Mouse (Mus musculus): ENCODE measurements around the gene Rad51b. TPM values are rescaled to one million over a fixed set of nuclear protein-coding genes. Genes with fewer than 3 reads are reported as not detected.

Gene Rad51b
- polyA plus RNA-seq, 1 experiment from 2014 or later = 5.1 TPM

- DNase-seq (ENCODE audit: low read depth, low spot score) (no peak), ATAC-seq (no peak)
- no peak for TF ChIP-seq CTCF (IDR thresholded peaks at IDR 0.05)
- in situ Hi-C loops (cut with MboI; ENCODE audit: low pct_unique_long_range_greater_than_20kb) = no loop called here
- CTCF ChIA-PET = no interaction called here
- POLR2A ChIA-PET = interaction anchor here (0.6 kb wide), 1 partner anchor 24 kb away, joined by 3 read pairs; no protein-coding TSS in a partner anchor
- H3K27me3 ChIP-seq = no peaks in the 10 kb centered on the region
These were observed 546.4 kb downstream of the Rad51b start for GRCm38 (mm10) chr12:79843496-79843895.

DNA sequence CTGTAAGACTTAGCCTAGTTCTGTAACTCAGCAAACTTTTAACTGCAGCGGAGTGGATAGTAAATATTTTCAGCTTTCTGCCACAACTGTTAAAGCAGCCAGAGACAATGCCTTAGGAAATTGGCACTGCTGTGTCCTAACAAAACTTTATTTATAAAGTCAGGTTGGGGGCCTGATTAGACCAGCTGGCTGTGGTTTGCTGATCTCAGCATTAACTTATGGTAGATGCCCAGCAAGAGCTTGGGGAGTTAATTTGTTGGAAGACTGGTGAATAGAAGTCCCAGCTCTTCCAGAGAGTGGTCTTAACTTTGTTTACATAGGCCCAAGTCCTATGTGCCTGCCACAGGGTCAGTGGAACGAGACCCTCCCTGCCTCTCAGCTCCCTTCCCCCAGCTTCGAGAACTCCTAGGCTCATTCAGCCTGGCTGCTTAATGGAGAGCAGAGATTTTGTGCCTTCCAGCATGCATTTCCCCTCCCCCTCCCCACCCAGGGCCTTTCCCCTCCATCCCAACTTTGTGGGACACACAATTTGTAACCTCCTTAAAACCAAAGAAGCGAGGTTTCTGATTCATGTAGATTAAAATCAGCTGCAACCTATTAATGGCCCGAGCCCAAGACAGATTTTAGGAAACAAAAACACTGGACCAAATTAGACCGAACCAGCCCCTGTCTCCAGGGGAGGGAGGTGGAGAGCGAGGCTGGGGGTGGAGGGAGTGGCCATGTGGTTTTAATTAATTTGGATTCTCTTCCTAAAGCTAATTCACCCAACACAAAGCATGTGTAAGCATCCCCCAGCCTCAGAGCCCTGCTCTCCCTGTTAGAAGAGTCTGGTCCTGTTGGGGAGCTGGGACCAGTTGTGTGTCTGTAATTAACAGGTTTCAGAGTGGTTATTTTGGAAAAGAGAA, 549.4 kb downstream of the Rad51b start:
- DNase-seq (ENCODE audit: low read depth, low spot score) (no peak), ATAC-seq (no peak)
- CTCF ChIA-PET = interaction anchor here (0.6 kb wide), 1 partner anchor 267 kb away, joined by 3 read pairs; no protein-coding TSS in a partner anchor

GRCm38 (mm10) chr12:79848539-79848938, 551.5 kb downstream of the Rad51b start:
- TF ChIP-seq CTCF (IDR thresholded peaks at IDR 0.05) = no peak
- DNase-seq (ENCODE audit: low read depth, low spot score) = no peak
- CTCF ChIA-PET = no interaction called here
- POLR2A ChIA-PET = no interaction called here
- in situ Hi-C loops (cut with MboI; ENCODE audit: low pct_unique_long_range_greater_than_20kb) = no loop called here
- no peak for ATAC-seq
- H3K27me3 ChIP-seq = no peaks in the 10 kb centered on the region

More for the DNA sequence above, 549.4 kb downstream of the Rad51b start:
- POLR2A ChIA-PET = no interaction called here
- in situ Hi-C loops (cut with MboI; ENCODE audit: low pct_unique_long_range_greater_than_20kb) = no loop called here
- no peaks in the 10 kb centered on the region for H3K27me3 ChIP-seq
- no peak for TF ChIP-seq CTCF (IDR thresholded peaks at IDR 0.05)

DNA sequence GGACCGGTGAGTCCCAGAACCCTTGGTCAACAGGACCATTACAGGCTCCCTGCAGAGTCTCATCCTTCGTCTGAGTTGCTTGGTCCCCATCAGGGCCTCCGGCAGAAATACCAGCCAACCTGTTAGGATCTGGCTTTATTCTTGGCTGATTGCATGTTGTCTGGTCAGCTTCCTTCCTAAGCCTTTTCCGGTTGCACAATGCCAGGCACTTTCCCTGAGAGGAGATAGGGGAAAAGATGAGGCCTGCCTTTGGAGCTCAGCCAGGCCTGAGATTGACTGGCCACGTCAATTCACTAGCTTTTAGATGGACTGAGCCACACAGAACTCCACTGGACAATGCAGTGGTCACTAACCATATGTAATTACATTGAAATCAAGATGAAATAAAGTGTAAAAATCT, 552.9 kb downstream of the Rad51b start:
- ChIA-PET CTCF (no interaction called here), POLR2A (no interaction called here)
- DNase-seq (ENCODE audit: low read depth, low spot score) = no peak
- no peaks in the 10 kb centered on the region for H3K27me3 ChIP-seq
- no peak for ATAC-seq
- TF ChIP-seq CTCF (IDR thresholded peaks at IDR 0.05) = no peak
- in situ Hi-C loops (cut with MboI; ENCODE audit: low pct_unique_long_range_greater_than_20kb) = no loop called here

- DNase-seq (ENCODE audit: low read depth, low spot score) (no peak), ATAC-seq (no peak)
- ChIA-PET CTCF (no interaction called here), POLR2A (no interaction called here)
- no peaks in the 10 kb centered on the region for H3K27me3 ChIP-seq
- no peak for TF ChIP-seq CTCF (IDR thresholded peaks at IDR 0.05)
- in situ Hi-C loops (cut with MboI; ENCODE audit: low pct_unique_long_range_greater_than_20kb) = no loop called here
These were observed 554.8 kb downstream of the Rad51b start for GRCm38 (mm10) chr12:79851898-79852297.

DNA sequence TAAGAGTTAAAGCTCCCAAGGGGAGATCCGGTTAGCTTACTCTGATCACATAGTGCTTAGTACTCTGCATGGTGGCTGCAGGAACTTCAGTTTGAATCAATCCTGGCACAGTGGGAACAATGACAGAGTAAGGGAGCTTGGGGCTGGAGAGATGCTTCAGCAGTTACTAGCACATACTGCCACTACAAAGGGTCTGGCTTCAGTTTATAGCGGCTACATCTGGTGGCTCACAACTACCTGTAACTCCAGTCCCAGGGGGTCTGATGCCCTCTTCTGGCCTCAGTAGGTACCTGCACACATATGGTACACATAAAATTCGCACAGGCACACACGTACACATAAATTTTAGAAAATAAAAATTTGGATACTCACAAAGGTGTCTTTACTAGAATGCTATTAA, 555.5 kb downstream of the Rad51b start:
- in situ Hi-C loops (cut with MboI; ENCODE audit: low pct_unique_long_range_greater_than_20kb) = no loop called here
- DNase-seq (ENCODE audit: low read depth, low spot score) (no peak), ATAC-seq (no peak)
- ChIA-PET POLR2A (no interaction called here), CTCF (no interaction called here)
- no peaks in the 10 kb centered on the region for H3K27me3 ChIP-seq
- no peak for TF ChIP-seq CTCF (IDR thresholded peaks at IDR 0.05)

DNA sequence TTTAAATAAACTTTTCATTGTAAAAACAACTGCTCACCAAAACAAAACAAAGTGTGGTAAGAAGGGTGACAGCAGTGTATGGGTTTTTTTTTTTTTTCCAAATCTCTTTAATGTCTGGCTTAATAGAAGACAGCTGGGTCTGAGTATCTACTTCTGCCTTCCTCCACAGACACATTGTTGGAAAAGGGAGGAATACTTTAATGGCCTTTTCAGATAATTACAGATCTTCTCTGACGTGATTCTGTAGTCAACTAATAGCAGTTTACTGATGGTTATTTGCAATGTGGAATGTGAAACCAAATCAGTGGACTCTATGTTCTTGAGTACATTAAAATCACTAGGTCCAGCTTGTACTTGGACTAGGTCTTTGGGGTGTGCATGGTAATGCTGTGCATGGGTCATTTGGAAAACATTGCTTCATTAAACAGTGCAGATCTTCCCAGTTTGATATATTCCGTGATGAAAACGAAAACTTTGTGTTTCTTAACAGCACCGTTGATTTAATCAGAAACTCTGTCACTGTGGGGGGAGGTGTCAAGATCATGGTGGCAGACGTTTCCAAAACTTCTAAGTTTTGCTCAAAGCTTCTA, 556.9 kb downstream of the Rad51b start:
- ATAC-seq (no peak), DNase-seq (ENCODE audit: low read depth, low spot score) (no peak)
- ChIA-PET CTCF (no interaction called here), POLR2A (no interaction called here)
- TF ChIP-seq CTCF (IDR thresholded peaks at IDR 0.05) = no peak
- in situ Hi-C loops (cut with MboI; ENCODE audit: low pct_unique_long_range_greater_than_20kb) = no loop called here
- no peaks in the 10 kb centered on the region for H3K27me3 ChIP-seq

DNA sequence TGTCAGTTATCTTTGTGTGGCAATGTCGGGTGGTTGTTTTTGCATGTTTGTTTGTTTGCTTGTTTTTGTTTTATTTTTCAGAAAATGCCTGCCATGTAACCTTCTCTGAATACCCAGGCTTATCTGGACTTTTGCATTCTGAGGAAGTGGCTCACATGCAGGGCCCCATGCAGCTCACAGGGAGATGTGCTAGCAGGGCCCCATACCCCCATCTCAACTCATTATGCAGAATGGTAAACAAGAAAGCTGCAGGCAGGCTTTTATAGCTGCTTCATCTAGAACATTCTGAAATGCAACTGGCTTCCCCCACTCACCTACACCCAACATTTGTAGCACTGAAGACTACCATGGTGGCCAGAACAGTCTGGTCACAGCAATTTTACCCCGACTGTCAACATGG, 557.4 kb downstream of the Rad51b start:
- no peaks in the 10 kb centered on the region for H3K27me3 ChIP-seq
- DNase-seq (ENCODE audit: low read depth, low spot score) (no peak), ATAC-seq (no peak)
- ChIA-PET POLR2A (no interaction called here), CTCF (no interaction called here)
- in situ Hi-C loops (cut with MboI; ENCODE audit: low pct_unique_long_range_greater_than_20kb) = no loop called here
- TF ChIP-seq CTCF (IDR thresholded peaks at IDR 0.05) = no peak

GRCm38 (mm10) chr12:79856116-79856909, 559.2 kb downstream of the Rad51b start:
- ChIA-PET POLR2A (no interaction called here), CTCF (no interaction called here)
- TF ChIP-seq CTCF (IDR thresholded peaks at IDR 0.05) = no peak
- DNase-seq (ENCODE audit: low read depth, low spot score) = no peak
- in situ Hi-C loops (cut with MboI; ENCODE audit: low pct_unique_long_range_greater_than_20kb) = no loop called here
- ATAC-seq = no peak
- no peaks in the 10 kb centered on the region for H3K27me3 ChIP-seq

- no peak for TF ChIP-seq CTCF (IDR thresholded peaks at IDR 0.05)
- POLR2A ChIA-PET = no interaction called here
- H3K27me3 ChIP-seq = no peaks in the 10 kb centered on the region
- CTCF ChIA-PET = no interaction called here
- DNase-seq (ENCODE audit: low read depth, low spot score) = no peak
- in situ Hi-C loops (cut with MboI; ENCODE audit: low pct_unique_long_range_greater_than_20kb) = no loop called here
- ATAC-seq = no peak
These were observed 560.6 kb downstream of the Rad51b start for GRCm38 (mm10) chr12:79857704-79858103.

GRCm38 (mm10) chr12:79858336-79858735, 561.3 kb downstream of the Rad51b start:
- ChIA-PET CTCF (no interaction called here), POLR2A (interaction anchor here (0.6 kb wide), 1 partner anchor 546 kb away, joined by 3 read pairs; no protein-coding TSS in a partner anchor)
- no peak for TF ChIP-seq CTCF (IDR thresholded peaks at IDR 0.05)
- ATAC-seq (no peak), DNase-seq (ENCODE audit: low read depth, low spot score) (no peak)
- H3K27me3 ChIP-seq = no peaks in the 10 kb centered on the region
- in situ Hi-C loops (cut with MboI; ENCODE audit: low pct_unique_long_range_greater_than_20kb) = no loop called here

All from Patski (cell line).